Mouse (Mus musculus) hindlimb bud, embryonic 11.5 days (tissue): ENCODE measurements around the gene Pde9a.
A peak's percentile ranks its signal among the peaks of the same experiment; 100 is the strongest.

ENCODE experiments used
- DNase-seq: peaks from one replicate; pipeline ENCODE4 v3.0.0-alpha.2; 2012; ENCODE audit warnings: low read depth, low spot score; ENCODE audit errors: extremely low spot score

The Pde9a gene

DNA sequence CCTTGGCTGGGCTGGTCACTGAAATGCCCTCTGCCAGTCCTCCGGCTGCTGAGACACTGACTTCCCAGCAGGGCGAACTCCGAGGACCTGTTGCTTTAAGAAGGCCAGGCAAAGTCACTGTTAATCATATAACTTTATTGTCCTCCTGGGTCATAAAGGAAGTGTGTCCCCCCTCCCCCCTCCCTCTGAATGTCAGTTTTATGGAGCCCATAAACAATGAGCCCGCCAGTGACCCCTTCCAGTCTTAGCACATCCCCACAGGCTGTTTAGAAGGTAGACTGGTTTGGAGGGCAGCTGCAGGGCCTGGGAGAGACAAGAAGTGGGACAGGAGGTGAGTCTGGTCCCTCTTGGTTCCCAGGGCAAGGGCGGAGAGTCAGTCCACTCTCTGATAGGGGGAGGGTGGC, 46.9 kb downstream of the Pde9a start:
- peak; percentile 49 for DNase-seq

- no peak for DNase-seq
These were observed 47.5 kb downstream of the Pde9a start for GRCm38 (mm10) chr17:31433401-31433928.

DNA sequence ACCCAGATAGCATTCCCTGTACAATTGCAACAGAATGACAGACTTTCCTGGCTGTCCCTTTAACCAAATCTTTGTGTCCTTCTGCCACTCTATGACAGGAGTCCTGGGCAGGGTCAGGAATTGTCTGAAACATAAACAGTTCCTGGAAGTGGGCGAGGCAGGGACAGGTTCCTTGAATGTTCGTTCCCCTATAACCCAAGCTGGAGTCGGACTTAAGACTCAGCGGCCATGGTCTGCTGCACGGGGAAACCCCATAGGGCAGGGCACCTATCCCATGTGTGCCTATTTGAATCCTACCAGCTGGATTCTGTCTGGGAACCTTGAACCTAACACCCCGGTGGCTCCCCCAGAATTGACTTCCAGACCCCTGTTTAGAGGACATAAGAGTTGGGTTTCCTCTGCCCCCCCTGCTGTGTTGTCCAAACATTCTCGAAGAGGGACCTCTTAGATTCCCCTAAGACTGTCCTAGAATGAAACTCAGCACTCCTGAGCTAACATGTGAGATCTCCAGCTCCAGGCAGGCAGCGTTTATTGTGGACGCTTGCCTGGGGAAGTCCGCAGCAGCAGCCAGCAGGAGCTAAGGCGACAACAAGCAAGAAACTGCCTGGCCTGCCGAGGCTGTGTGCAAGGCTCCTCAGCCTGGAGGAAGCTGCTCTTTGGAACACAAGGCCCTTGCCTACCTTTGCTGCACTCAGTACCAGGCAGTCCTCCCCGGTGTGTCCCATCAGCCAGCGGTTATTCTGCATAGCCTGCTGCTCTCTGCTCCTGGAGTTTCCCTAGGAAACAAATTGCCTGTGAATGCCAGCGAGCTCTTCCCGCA, 48.2 kb downstream of the Pde9a start:
- no peak for DNase-seq

- DNase-seq, result no peak
These were observed 48.9 kb downstream of the Pde9a start for GRCm38 (mm10) chr17:31434825-31435325.

GRCm38 (mm10) chr17:31435934-31436813, 50.2 kb downstream of the Pde9a start:
- no peak for DNase-seq

DNA sequence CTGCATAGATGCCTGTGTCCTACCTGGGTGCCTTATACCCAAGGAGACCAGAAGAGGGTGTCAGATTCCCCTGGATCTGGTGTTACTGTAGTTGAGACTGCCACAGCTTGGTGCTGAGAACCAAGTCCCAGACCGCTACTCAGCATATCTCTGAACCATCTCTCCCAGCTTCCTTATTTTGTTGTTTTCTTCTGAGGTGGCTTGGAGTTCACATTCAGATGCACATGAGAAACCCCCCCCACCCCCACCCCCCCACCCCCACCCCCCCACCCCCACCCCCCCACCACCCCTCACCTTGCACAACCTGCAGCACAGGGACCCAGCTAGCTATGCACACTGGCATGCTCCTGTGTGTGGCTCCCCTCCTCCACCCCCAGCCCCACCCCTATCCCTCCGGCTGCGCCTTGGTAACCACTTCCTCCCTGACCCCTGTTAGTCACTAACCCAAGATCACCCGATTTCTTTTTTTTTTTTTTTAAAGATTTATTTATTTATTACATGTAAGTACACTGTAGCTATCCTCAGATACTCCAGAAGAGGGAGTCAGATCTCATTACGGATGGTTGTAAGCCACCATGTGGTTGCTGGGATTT, 50.9 kb downstream of the Pde9a start:
- DNase-seq, result no peak

DNA sequence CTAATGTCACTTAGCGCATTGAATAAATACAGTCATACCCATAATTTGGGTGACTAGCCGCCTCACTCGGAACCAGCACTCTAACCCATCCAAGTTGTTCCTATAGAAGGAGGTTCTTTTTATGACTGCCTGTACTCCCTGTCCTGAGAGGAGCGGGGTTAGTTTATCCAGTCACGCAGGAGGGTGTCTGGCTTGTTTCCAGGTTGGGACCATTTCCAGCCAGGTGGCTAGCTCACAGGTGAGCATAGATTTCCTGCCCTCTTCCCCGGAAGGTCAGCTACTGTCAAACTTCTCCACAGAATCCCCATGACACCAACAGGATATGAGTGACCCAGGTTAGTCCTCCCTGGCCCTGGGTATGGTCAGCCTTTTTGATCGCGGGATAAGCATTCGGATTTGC, 51.5 kb downstream of the Pde9a start:
- DNase-seq, result no peak

DNA sequence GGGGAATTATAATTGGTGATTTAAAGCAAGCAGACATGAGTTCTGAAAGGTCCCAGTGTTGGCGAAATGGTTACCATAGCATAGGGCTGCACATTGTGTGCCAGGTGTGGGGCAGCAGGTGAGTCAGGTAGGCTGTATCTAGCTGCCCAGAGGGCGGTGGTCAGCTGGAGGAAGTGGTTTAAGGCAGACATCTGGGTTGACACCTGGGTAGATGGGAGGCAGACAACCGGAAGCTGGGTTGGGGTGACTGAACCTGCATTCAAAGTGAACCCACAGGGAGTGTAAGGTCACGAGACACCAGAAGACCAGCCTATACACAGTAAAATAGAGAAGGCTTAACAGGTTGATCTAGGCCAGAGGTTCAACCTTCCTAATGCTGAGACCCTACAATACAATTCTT, 54.0 kb downstream of the Pde9a start:
- DNase-seq, result no peak

DNA sequence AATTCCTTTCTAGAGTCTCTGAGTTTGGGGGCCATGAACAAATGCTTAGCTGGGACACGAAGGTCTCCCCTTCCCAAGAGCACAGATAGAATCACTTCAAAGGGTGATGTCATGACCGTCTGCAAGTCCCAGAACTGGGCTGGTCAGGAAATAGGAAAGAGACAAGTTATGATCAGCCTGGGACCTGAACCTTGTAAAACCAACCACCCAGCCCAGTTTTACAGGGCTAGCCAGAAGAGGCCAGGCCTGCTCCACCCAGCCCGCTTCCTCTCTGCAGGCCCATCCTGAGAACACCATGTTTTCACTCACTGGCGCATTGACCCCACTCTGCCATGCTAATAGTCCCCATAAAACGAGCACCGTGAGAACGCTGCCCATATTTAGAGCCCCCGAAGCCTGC, 56.5 kb downstream of the Pde9a start:
- DNase-seq, result no peak

DNA sequence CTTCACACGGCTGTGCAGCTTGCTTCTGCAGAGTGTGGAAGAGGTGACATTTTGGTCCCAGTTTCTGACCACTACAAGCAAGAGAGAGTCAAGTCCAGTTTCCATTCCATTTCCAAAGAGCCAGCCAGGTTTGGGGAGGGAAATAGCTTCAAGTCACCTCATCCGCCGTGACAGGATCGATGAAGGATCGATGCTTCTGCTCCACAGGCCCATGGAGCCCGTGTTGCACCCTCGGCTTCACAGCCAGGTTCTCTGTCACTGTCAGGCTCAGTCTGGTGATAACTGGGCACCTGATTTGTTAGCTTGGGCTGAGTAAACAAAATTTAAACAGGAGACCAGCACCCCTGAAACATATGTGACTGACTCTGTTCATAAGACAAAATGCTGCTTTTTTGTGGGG, 58.2 kb downstream of the Pde9a start:
- no peak for DNase-seq

GRCm38 (mm10) chr17:31445061-31445731, 59.2 kb downstream of the Pde9a start:
- DNase-seq, result peak; percentile 39

DNA sequence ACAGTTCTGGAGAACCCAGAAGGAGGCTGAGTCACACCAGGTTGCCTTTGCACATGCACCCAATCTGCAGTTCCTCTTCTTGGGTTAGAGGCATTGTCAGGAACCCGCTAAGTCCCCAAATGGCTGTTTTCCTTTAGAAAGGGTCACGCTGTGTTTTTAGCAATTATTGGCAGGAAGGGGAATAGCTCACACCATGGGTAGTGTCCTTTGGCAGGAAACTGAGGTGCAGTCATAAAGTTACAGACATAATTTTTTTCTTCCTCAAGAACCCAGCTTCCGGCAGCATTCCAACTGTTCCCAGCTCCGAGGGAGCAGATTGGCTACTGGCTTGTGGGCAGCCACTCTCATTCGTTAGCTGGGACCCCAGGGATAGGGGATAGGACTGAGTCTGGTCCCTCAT, 61.8 kb downstream of the Pde9a start:
- no peak for DNase-seq

GRCm38 (mm10) chr17:31448519-31448918, 62.5 kb downstream of the Pde9a start:
- no peak for DNase-seq

- DNase-seq, result no peak
These were observed 64.2 kb downstream of the Pde9a start for GRCm38 (mm10) chr17:31450206-31450605.

DNA sequence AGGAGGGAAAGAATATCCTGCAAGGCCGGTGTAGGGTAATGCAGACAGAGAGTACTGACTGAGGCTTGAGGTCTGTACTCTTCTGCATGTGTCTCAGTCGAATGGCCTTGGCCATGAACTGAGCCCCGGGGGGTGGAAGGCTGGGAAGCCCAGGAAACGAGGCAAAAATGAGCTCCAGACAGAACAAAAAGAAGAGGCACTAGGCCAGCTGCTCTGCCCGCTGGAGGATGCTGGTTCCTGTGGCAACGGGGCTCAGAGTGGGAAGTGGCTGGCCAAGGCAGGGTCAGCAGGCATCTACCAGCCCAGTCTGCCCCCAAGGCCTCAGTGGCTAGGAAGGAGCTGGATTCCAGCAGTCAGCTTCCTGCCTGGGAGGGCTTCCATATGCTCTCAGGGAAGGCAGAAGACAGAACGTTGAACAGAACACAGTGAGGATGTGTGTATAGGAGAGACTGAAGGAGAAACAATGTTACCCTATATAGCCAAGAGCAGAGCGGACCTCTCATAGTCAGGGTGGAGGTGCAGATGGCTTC, 65.2 kb downstream of the Pde9a start:
- no peak for DNase-seq

DNA sequence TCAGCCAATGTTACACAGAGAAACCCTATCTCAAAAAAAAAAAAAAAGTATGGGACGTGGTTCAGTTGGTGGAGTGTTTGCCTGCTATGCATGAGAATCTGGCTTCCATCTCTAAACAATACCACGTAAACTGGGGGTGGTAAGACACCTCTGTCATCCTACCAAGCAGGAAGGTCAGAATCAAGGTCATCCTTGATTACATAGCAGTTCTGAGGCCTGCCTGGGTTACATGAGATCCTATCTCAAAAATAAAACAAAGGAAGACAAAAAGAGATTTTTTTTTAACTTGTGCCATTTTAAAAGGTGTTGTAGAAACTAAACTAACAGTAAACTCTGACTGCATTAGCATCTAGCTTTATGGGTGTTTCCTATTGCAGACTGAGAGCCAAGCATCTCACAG, 66.8 kb downstream of the Pde9a start:
- DNase-seq, result no peak

GRCm38 (mm10) chr17:31453476-31453875, 67.5 kb downstream of the Pde9a start:
- no peak for DNase-seq

- no peak for DNase-seq
These were observed 68.0 kb downstream of the Pde9a start for GRCm38 (mm10) chr17:31454056-31454455.

GRCm38 (mm10) chr17:31456723-31457567, 70.9 kb downstream of the Pde9a start:
- no peak for DNase-seq

DNA sequence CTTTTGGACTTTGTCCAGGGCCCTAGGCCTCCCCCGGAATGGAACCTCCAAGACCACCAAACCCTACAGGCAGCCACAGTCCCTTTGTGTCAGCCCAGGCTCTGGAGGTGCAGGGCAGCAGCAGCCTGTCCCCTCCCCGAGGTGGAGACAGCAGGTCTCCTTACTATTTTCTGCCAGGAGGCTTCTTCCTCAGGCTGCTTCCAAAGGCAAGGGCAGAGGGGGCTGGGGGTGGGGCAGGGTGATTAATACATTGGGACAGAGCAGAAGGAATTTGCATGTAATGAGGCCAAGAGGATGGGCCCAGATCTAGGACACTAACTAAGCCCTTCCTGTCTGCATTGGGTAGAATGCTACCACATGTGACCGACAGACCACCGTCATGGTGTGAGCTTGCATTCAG, 74.4 kb downstream of the Pde9a start:
- DNase-seq, result no peak
